Mouse (Mus musculus): Measurements from ENCODE around the gene Zfp800.

- TF ChIP-seq ZC3H11A (IDR thresholded peaks at IDR 0.05; ENCODE audit: borderline replicate concordance, low read depth, low read length) (peak; percentile 15; the same call in 1 of the 2 replicates), ZNF384 (IDR thresholded peaks at IDR 0.05; ENCODE audit: low read depth, low read length) (no peak), MAFK (IDR thresholded peaks at IDR 0.05; ENCODE audit: insufficient read depth, low read depth, low read length) (no peak)
Measured at GRCm38 (mm10) chr6:28421469-28422000, 23.7 kb upstream of the Zfp800 start.
